Mouse (Mus musculus) lung, embryonic 14.5 days (tissue): ENCODE measurements around the gene Gm11027. TPM values are rescaled to one million over a fixed set of nuclear protein-coding genes. Genes with fewer than 3 reads are reported as not detected.
A peak's percentile ranks its signal among the peaks of the same experiment; 100 is the strongest.

Experiments used
- ATAC-seq: fragments of 200-750 bp; cut with Nextera tagmentation; 2 replicates; pipeline ENCODE4 v1.8.0; 2017; ENCODE audit warnings: mild to moderate bottlenecking, moderate TSS enrichment, moderate library complexity; ENCODE audit not compliant: insufficient read depth
- DNase-seq: peaks from one replicate; pipeline ENCODE4 v3.0.0-alpha.2; 2015
- H3K27ac ChIP-seq: fragments of 300-500 bp; sonication (generic); 2 replicates; pipeline ENCODE4 v1.5.1; 2014; ENCODE audit warnings: low read depth, mild to moderate bottlenecking, moderate library complexity
- H3K27me3 ChIP-seq: fragments of 300-500 bp; sonication (generic); 2 replicates; pipeline ENCODE4 v1.6.1; 2014; ENCODE audit warnings: low read length, control low read depth; ENCODE audit not compliant: insufficient read depth
- H3K36me3 ChIP-seq: fragments of 300-500 bp; sonication (generic); 2 replicates; pipeline ENCODE4 v1.6.1; 2014; ENCODE audit warnings: control low read depth; ENCODE audit not compliant: insufficient read depth
- H3K4me1 ChIP-seq: fragments of 300-500 bp; sonication (generic); 2 replicates; pipeline ENCODE4 v1.6.1; 2014; ENCODE audit warnings: antibody characterized with exemption, control low read depth; ENCODE audit not compliant: insufficient read depth
- H3K4me2 ChIP-seq: fragments of 300-500 bp; sonication (generic); 2 replicates; pipeline ENCODE4 v1.6.1; 2014; ENCODE audit warnings: mild to moderate bottlenecking
- H3K4me3 ChIP-seq: fragments of 300-500 bp; sonication (generic); 2 replicates; pipeline ENCODE4 v1.5.1; 2014; ENCODE audit warnings: low read depth, low read length
- H3K9ac ChIP-seq: fragments of 300-500 bp; sonication (generic); 2 replicates; pipeline ENCODE4 v1.6.1; 2014
- H3K9me3 ChIP-seq: fragments of 300-500 bp; sonication (generic); 2 replicates; pipeline ENCODE4 v1.6.1; 2016; ENCODE audit warnings: low read depth, low read length, control low read depth
- CTCF ChIP-seq: IDR thresholded peaks from 2 replicates; pipeline ENCODE4 v1.5.1; 2016; ENCODE audit warnings: antibody characterized with exemption, low read depth
- WGBS: fragments of 180-500 bp; shearing (Covaris S2); extraction: QIAGEN DNeasy Blood & Tissue Kit; methylation state at CpG from one replicate; pipeline ENCODE4 v1.1.7; 2014; 5-methylcytosine and 5-hydroxymethylcytosine counted together
- polyA plus RNA-seq: library from polyadenylated mRNA; unstranded; fragments of >200 nt; fragmentation: Nextera tagmentation; extraction: Ambion mirVana; gene quantifications from 2 replicates; pipeline ENCODE4 v1.2.1, GENCODE M21; 2014

Gm11027 gene
- polyA plus RNA-seq, 1 experiment from 2014 or later, result not detected

- WGBS, result 60% methylated on average over 2 of the region's 2 CpGs
- no peak for TF ChIP-seq CTCF
- no peaks in the 10 kb centered on the region for H3K9me3 ChIP-seq
- no peak overlapping the region for H3K4me2 ChIP-seq
- H3K4me1 ChIP-seq, result 0 out of 2 replicates have a peak, but pooled peaks cover 6% of the 10 kb centered on the region
- no peaks in the 10 kb centered on the region for H3K36me3 ChIP-seq
- H3K4me3 ChIP-seq, result 0 out of 2 replicates have a peak overlapping the region, but pooled peaks have one; percentile 6
- no peak for ATAC-seq
- no peak overlapping the region for H3K27ac ChIP-seq
- no peak overlapping the region for H3K9ac ChIP-seq
- DNase-seq, result no peak
- no peaks in the 10 kb centered on the region for H3K27me3 ChIP-seq
Observed at GRCm38 (mm10) chr12:116283511-116283910, 8.3 kb downstream of the Gm11027 start.

- H3K36me3 ChIP-seq, result no peaks in the 10 kb centered on the region
- TF ChIP-seq CTCF, result no peak
- no peak overlapping the region for H3K27ac ChIP-seq
- no peak overlapping the region for H3K9ac ChIP-seq
- H3K4me2 ChIP-seq, result no peak overlapping the region
- H3K9me3 ChIP-seq, result no peaks in the 10 kb centered on the region
- WGBS, result 66% methylated on average over 2 of the region's 2 CpGs
- DNase-seq (no peak), ATAC-seq (no peak)
- H3K4me1 ChIP-seq, result no peaks in the 10 kb centered on the region
- no peak overlapping the region for H3K4me3 ChIP-seq
- no peaks in the 10 kb centered on the region for H3K27me3 ChIP-seq
Observed at GRCm38 (mm10) chr12:116293185-116293584, 18.0 kb downstream of the Gm11027 start.

GRCm38 (mm10) chr12:116293599-116294292 lies 18.6 kb downstream of the Gm11027 start:
- WGBS, result 72% methylated on average over 4 of the region's 4 CpGs
- Histone ChIP-seq H3K9me3 (no peaks in the 10 kb centered on the region), H3K27me3 (no peaks in the 10 kb centered on the region), H3K4me3 (no peak overlapping the region), H3K36me3 (no peaks in the 10 kb centered on the region), H3K27ac (no peak overlapping the region), H3K9ac (no peak overlapping the region), H3K4me1 (no peaks in the 10 kb centered on the region), H3K4me2 (no peak overlapping the region)
- no peak for ATAC-seq
- DNase-seq, result no peak
- no peak for TF ChIP-seq CTCF

- WGBS, result 91% methylated on average over 2 of the region's 2 CpGs
- Histone ChIP-seq H3K4me2 (no peak overlapping the region), H3K4me1 (no peaks in the 10 kb centered on the region), H3K27me3 (no peaks in the 10 kb centered on the region), H3K36me3 (no peaks in the 10 kb centered on the region), H3K27ac (no peak overlapping the region), H3K9ac (no peak overlapping the region), H3K4me3 (no peak overlapping the region), H3K9me3 (no peaks in the 10 kb centered on the region)
- ATAC-seq (no peak), DNase-seq (no peak)
- no peak for TF ChIP-seq CTCF
Observed at GRCm38 (mm10) chr12:116299906-116300305, 24.7 kb downstream of the Gm11027 start.

GRCm38 (mm10) chr12:116302181-116302580 lies 27.0 kb downstream of the Gm11027 start:
- Histone ChIP-seq H3K27ac (no peak overlapping the region), H3K36me3 (no peaks in the 10 kb centered on the region), H3K27me3 (no peaks in the 10 kb centered on the region), H3K4me3 (no peak overlapping the region), H3K9me3 (no peaks in the 10 kb centered on the region), H3K9ac (no peak overlapping the region), H3K4me1 (no peaks in the 10 kb centered on the region), H3K4me2 (no peak overlapping the region)
- no peak for TF ChIP-seq CTCF
- DNase-seq (no peak), ATAC-seq (no peak)

- no peak for DNase-seq
Observed at GRCm38 (mm10) chr12:116306042-116306441, 30.9 kb downstream of the Gm11027 start.

GRCm38 (mm10) chr12:116307870-116308269 lies 32.7 kb downstream of the Gm11027 start:
- H3K4me2 ChIP-seq, result no peak overlapping the region
- no peak for ATAC-seq

More at GRCm38 (mm10) chr12:116306042-116306441, 30.9 kb downstream of the Gm11027 start:
- H3K9ac ChIP-seq, result no peak overlapping the region
- no peak overlapping the region for H3K4me3 ChIP-seq
- H3K36me3 ChIP-seq, result no peaks in the 10 kb centered on the region
- no peak overlapping the region for H3K27ac ChIP-seq
- TF ChIP-seq CTCF, result no peak
- no peaks in the 10 kb centered on the region for H3K9me3 ChIP-seq
- WGBS, result 36% methylated on average over 1 of the region's 1 CpGs
- no peak overlapping the region for H3K4me2 ChIP-seq
- no peak for ATAC-seq
- no peaks in the 10 kb centered on the region for H3K27me3 ChIP-seq
- H3K4me1 ChIP-seq, result 0 out of 2 replicates have a peak, but pooled peaks cover 2% of the 10 kb centered on the region

More at GRCm38 (mm10) chr12:116307870-116308269, 32.7 kb downstream of the Gm11027 start:
- no peak for DNase-seq
- Histone ChIP-seq H3K9ac (no peak overlapping the region), H3K36me3 (no peaks in the 10 kb centered on the region), H3K9me3 (no peaks in the 10 kb centered on the region), H3K4me3 (no peak overlapping the region), H3K4me1 (0 out of 2 replicates have a peak, but pooled peaks cover 3% of the 10 kb centered on the region), H3K27ac (no peak overlapping the region), H3K27me3 (no peaks in the 10 kb centered on the region)
- 83% methylated on average over 3 of the region's 3 CpGs for WGBS
- TF ChIP-seq CTCF, result no peak
